Comparison of ENCODE assay signal across 8 mouse cellular contexts in genomic region chr9:88522569-88523334, GRCm38 (mm10). TPM values are rescaled to one million over a fixed set of nuclear protein-coding genes. Genes with fewer than 3 reads are reported as not detected.
DNase-seq lines count a peak whose midpoint lies in the region; ATAC-seq and TF ChIP-seq lines count a peak whose summit lies in the region.

No protein-coding gene starts in this region.

- ATAC-seq in forebrain, embryonic 15.5 days (replicated peaks) = peak; percentile 88
- ATAC-seq in neutrophil, adult 5-6 weeks (ENCODE audit: extremely low read depth, insufficient number of reproducible peaks, low FRiP score, poor library complexity, severe bottlenecking) = peak; percentile 91

- TF ChIP-seq CTCF in lung, adult 2 months (IDR thresholded peaks at IDR 0.05; ENCODE audit: insufficient read depth, low read length) = 0 out of 2 replicates have a peak, but pooled peaks have one; percentile 21

- peak overlapping the region; percentile 97 for H3K9ac ChIP-seq in forebrain, embryonic 15.5 days (replicated peaks)

- H3K4me2 ChIP-seq in forebrain, embryonic 15.5 days (replicated peaks) = peak overlapping the region; percentile 74

- intact Hi-C loops in heart, postnatal 25 days (cut with DNase I) = loop anchor here (1.0 to 5.0 kb wide), 3 partner anchors 21 to 85 kb away; partner anchors contain the start of gene Snx14

- H3K27me3 ChIP-seq in forebrain, embryonic 15.5 days = no peaks in the 10 kb centered on the region

- H3K9me3 ChIP-seq in forebrain, embryonic 15.5 days = no peaks in the 10 kb centered on the region

- H3K27ac ChIP-seq in forebrain, embryonic 15.5 days (replicated peaks) = peak overlapping the region; percentile 95

- TF ChIP-seq POLR2A in lung, adult 2 months (IDR thresholded peaks at IDR 0.05; ENCODE audit: borderline replicate concordance, extremely low read depth, low read depth, low read length) = peak; percentile 95

- peaks cover 28% of the 10 kb centered on the region for H3K4me1 ChIP-seq in forebrain, embryonic 15.5 days
- peaks cover 6% of the 10 kb centered on the region for H3K4me1 ChIP-seq in lung, adult 2 months (ENCODE audit: control insufficient read depth, insufficient read depth, low read length)

- peak; percentile 98 for DNase-seq in ES-CJ7 (ENCODE audit: low read depth, low spot score)
- DNase-seq in cerebellum, adult 11 months = peak; percentile 96
- DNase-seq in heart, postnatal 25 days (ENCODE audit: low spot score) = peak; percentile 93
- DNase-seq in layer of hippocampus, adult 18-20 months (ENCODE audit: low spot score in 2 of 2) = peak; percentile 94 to 98
- peak; percentile 96 for DNase-seq in lung, adult 2 months
- DNase-seq in thymus, adult 18-20 months = peak; percentile 92 to 96

- H3K36me3 ChIP-seq in forebrain, embryonic 15.5 days = peaks cover 16% of the 10 kb centered on the region

- peak overlapping the region; percentile 94 for H3K4me3 ChIP-seq in forebrain, embryonic 15.5 days
- peak overlapping the region; percentile 79 for H3K4me3 ChIP-seq in lung, adult 2 months (replicated peaks; ENCODE audit: extremely low read depth, low read depth, low read length)

- under 1% methylated on average over 69 of the region's 69 CpGs for WGBS in forebrain, embryonic 15.5 days
- under 1% methylated on average over 69 of the region's 69 CpGs for whole genome bisulfite sequencing in lung, adult 2 months

RNA-seq across cellular contexts. Expression of gene Zfp949, which starts 25.1 kb away (rescaled TPM):
- 17.1 and 18.5 TPM in 2 replicates for polyA plus RNA-seq in forebrain, embryonic 15.5 days (2015; fragmentation: Nextera tagmentation; extraction: Ambion mirVana)
- total RNA-seq in heart, postnatal 25 days (2021) = 1 to 10 TPM; 6.0 to 9.6 TPM
- 10 to 100 TPM; 22.3 to 23.9 TPM for total RNA-seq in layer of hippocampus, adult 18-20 months (2021)
- 2.8 and 5.5 TPM in 2 replicates for polyA plus RNA-seq in lung, adult 2 months (2012; rRNA removed)
- total RNA-seq in neutrophil, adult 5-6 weeks (2017) = 21.5 and 29.2 TPM in 2 replicates

RNA-seq across cellular contexts. Expression of gene Syncrip, which starts 40.4 kb away (rescaled TPM):
- 120 and 123 TPM in 2 replicates for polyA plus RNA-seq in forebrain, embryonic 15.5 days (2015; fragmentation: Nextera tagmentation; extraction: Ambion mirVana)
- 10 to 100 TPM; 53.0 to 64.1 TPM for total RNA-seq in heart, postnatal 25 days (2021)
- total RNA-seq in layer of hippocampus, adult 18-20 months (2021) = 10 to 100 TPM; 58.9 to 60.3 TPM
- polyA plus RNA-seq in lung, adult 2 months (2012; rRNA removed) = 3.0 and 7.9 TPM in 2 replicates
- 85.2 and 85.3 TPM in 2 replicates for total RNA-seq in neutrophil, adult 5-6 weeks (2017)

RNA-seq across cellular contexts. Expression of gene Trim43a, which starts 57.9 kb away (rescaled TPM):
- polyA plus RNA-seq in forebrain, embryonic 15.5 days (2015; fragmentation: Nextera tagmentation; extraction: Ambion mirVana) = 0.20 and 0.27 TPM in 2 replicates
- under 1 TPM in 1 of 2 experiments, not detected in 1; 0.17 TPM for total RNA-seq in heart, postnatal 25 days (2021)
- under 1 TPM; 0.71 to 0.72 TPM for total RNA-seq in layer of hippocampus, adult 18-20 months (2021)
- polyA plus RNA-seq in lung, adult 2 months (2012; rRNA removed) = not detected in 2 replicates
- 0.37 TPM in 1 of 2 replicates, not detected in the other for total RNA-seq in neutrophil, adult 5-6 weeks (2017)

Comparison
In these comparisons a context has a peak if more than half of its experiments do, and no peak if none do; other contexts are left out.
1. Peak in every context shown above with its lines: DNase-seq, ATAC-seq, H3K4me3 ChIP-seq and H3K27ac ChIP-seq.